Mouse (Mus musculus) C2C12 (cell line): Measurements from ENCODE around the gene Paqr5. TPM values are rescaled to one million over a fixed set of nuclear protein-coding genes. Genes with fewer than 3 reads are reported as not detected.

Source experiments
- H3K27me3 ChIP-seq: one replicate; pipeline ENCODE4 v1.6.1; 2011; ENCODE audit not compliant: control insufficient read depth, insufficient read depth, insufficient read length
- H3K36me3 ChIP-seq: one replicate; pipeline ENCODE4 v1.6.1; 2011; ENCODE audit not compliant: control insufficient read depth, insufficient read depth
- H3K4me3 ChIP-seq: one replicate; pipeline ENCODE4 v1.5.1; 2011; ENCODE audit warnings: mild to moderate bottlenecking, control low read depth; ENCODE audit not compliant: poor library complexity, insufficient read depth, severe bottlenecking
- H3K79me2 ChIP-seq: one replicate; pipeline ENCODE4 v1.6.1; 2011; ENCODE audit not compliant: control insufficient read depth, insufficient read depth
- H3K79me3 ChIP-seq: one replicate; pipeline ENCODE4 v1.6.1; 2011; ENCODE audit warnings: low read depth, control low read depth
- H3ac ChIP-seq: one replicate; pipeline ENCODE3; 2011; ENCODE audit warnings: low read depth; ENCODE audit not compliant: control insufficient read depth, insufficient read length
- CEBPB ChIP-seq: IDR thresholded peaks from one replicate; pipeline ENCODE4 v1.6.1; 2011; ENCODE audit warnings: low read depth, mild to moderate bottlenecking, control low read depth, moderate library complexity
- CTCF ChIP-seq: IDR thresholded peaks from one replicate; pipeline ENCODE4 v1.5.1; 2011; ENCODE audit not compliant: control insufficient read depth, insufficient read depth, insufficient read length
- FOSL1 ChIP-seq: IDR thresholded peaks from one replicate; pipeline ENCODE4 v1.8.0; 2011; ENCODE audit warnings: mild to moderate bottlenecking, low read length; ENCODE audit not compliant: poor library complexity, insufficient read depth, severe bottlenecking
- MAX ChIP-seq: IDR thresholded peaks from one replicate; pipeline ENCODE4 v1.6.1; 2011; ENCODE audit warnings: mild to moderate bottlenecking, control low read depth
- MYOD1 ChIP-seq: IDR thresholded peaks from one replicate; pipeline ENCODE4 v1.6.1; 2011; ENCODE audit warnings: low read depth; ENCODE audit not compliant: control insufficient read depth, insufficient read length
- MYOG ChIP-seq: IDR thresholded peaks from one replicate; pipeline ENCODE4 v1.6.1; 2011; ENCODE audit not compliant: control insufficient read depth, insufficient read length; ENCODE audit errors: extremely low read depth
- USF1 ChIP-seq: IDR thresholded peaks from one replicate; pipeline ENCODE4 v1.6.1; 2011; ENCODE audit warnings: low read depth, mild to moderate bottlenecking, control low read depth, moderate library complexity
- polyA plus RNA-seq: library from polyadenylated mRNA; unstranded; fragments of >200 nt; fragmentation: generic; extraction: Trizol; gene quantifications from one replicate; pipeline ENCODE4 v1.2.1, GENCODE M21; 2012; ENCODE audit warnings: missing spikeins

The Paqr5 gene
- polyA plus RNA-seq, 1 experiment = 0.04 TPM

DNA sequence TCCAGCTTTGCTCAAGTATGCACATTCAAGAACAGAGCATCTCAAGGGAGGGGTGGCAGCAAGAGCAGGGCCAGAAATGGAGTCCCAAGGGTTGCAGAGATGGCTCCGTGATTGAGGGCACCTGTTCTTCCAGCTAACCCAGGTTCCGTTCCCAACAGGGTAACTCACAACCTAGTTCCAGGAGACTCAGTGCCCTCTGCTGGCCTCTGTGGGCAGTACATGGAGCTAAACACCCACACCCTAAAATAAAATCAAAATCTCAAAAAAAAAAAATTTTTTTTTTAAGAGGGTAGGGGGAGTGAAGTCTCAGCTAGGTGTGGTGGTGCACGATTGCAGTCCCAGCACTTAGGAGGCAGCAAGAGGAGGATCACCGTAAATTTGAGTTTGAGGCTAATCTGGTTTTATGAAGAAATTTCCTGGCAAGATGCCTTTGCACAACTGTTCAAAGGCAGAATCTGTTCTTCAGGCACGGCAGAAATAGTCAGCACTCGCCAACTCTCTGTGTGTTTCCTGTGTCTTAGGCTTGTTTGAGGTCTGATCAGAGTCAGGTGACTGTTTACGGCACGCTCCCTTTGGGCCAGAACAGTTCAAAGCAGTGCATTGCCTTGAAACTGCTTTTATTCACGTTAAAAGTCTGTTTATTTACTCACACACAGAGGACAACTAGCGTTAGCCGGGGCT lies 41.3 kb downstream of the Paqr5 start:
- Histone ChIP-seq H3K4me3 (no peak overlapping the region), H3ac (no peak overlapping the region), H3K36me3 (no peaks in the 10 kb centered on the region), H3K79me3 (no peaks in the 10 kb centered on the region), H3K79me2 (no peaks in the 10 kb centered on the region), H3K27me3 (no peaks in the 10 kb centered on the region)
- TF ChIP-seq MYOD1 (no peak), MAX (no peak), CTCF (peak; percentile 14), CEBPB (no peak), MYOG (no peak), USF1 (no peak), FOSL1 (no peak)

DNA sequence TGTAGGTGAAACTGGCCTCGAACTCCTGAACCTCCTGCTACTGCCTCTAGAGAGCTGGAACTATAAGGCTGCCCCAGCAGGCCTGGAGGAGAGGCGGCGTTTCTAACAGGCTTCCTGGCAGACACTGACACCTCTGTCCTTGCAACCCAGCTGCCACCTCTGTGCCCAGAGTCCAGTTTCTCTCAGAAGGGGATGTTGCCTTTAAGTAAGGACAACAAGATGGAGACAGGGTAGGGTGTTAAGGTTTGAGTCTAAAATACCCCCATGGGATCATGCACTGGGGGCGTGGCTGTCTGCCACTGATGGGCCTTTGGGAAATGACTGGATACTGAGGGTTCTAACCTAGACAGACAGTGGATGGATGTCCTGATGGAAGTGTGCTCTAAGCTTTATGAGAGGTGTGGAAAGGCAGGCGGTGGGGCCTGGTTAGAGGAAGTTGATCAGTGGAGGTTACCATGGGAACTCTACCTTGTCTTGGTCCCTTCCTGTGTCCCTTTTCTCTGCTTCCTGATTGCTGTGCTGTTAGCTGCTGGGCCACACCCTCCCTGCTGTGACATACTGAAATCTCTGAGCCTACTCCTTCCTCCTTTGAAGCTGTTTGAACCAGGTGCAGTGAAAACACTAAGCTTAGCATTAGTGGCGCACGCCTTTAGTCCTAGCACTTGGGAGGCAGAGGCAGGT lies 43.6 kb downstream of the Paqr5 start:
- Histone ChIP-seq H3K79me2 (no peaks in the 10 kb centered on the region), H3K36me3 (no peaks in the 10 kb centered on the region), H3ac (no peak overlapping the region), H3K27me3 (no peaks in the 10 kb centered on the region), H3K4me3 (no peak overlapping the region), H3K79me3 (no peaks in the 10 kb centered on the region)
- TF ChIP-seq FOSL1 = no peak
- TF ChIP-seq CEBPB = no peak
- TF ChIP-seq CTCF = no peak
- no peak for TF ChIP-seq MYOD1
- no peak for TF ChIP-seq MAX
- no peak for TF ChIP-seq MYOG
- no peak for TF ChIP-seq USF1

DNA sequence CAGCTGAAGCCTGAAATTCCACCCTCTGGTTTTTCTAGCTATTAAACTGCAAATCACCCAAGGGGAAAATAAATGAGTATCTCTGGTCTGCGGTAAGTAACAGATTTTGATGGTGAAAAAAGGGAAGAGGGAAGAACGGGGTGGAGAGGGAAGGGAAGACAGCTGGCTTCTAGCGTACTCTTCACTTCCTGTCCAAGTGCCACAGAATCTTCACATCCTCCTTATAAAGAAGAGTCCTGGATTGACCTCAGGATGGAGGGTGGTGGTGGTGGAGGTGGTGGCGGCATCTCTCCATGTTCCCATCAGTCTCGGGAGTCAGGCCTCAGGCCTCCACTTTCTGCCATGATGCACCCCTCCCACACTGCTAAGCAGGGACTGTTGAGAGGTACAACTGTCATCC lies 44.8 kb downstream of the Paqr5 start:
- Histone ChIP-seq H3K36me3 (no peaks in the 10 kb centered on the region), H3ac (no peak overlapping the region), H3K79me2 (no peaks in the 10 kb centered on the region), H3K79me3 (no peaks in the 10 kb centered on the region), H3K4me3 (no peak overlapping the region), H3K27me3 (no peaks in the 10 kb centered on the region)
- TF ChIP-seq MYOG = no peak
- TF ChIP-seq CTCF = no peak
- no peak for TF ChIP-seq FOSL1
- TF ChIP-seq MYOD1 = no peak
- no peak for TF ChIP-seq USF1
- no peak for TF ChIP-seq CEBPB
- TF ChIP-seq MAX = no peak

DNA sequence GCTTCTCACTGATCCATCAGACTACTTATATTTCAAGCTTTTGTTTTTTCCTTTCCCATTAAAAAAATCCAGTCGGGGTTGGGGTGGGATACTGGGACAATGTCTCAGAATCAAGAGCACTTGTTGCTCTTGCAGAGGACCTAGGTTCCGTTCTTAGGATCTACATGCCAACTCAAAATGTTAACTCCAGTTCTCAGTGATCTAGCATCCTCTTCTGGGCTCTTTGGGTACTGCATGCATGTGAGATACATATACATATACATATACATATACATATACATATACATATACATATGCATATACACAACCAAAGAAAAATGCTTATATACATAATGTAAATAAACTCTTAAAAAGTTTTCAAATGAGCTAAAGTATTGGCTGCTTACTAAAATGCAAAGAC lies 46.7 kb downstream of the Paqr5 start:
- H3K27me3 ChIP-seq = peaks cover 12% of the 10 kb centered on the region
- TF ChIP-seq MYOD1 = no peak
- TF ChIP-seq MYOG = no peak
- no peak for TF ChIP-seq MAX
- no peak for TF ChIP-seq FOSL1
- no peaks in the 10 kb centered on the region for H3K79me3 ChIP-seq
- no peaks in the 10 kb centered on the region for H3K79me2 ChIP-seq
- no peak overlapping the region for H3K4me3 ChIP-seq
- no peaks in the 10 kb centered on the region for H3K36me3 ChIP-seq
- no peak overlapping the region for H3ac ChIP-seq

DNA sequence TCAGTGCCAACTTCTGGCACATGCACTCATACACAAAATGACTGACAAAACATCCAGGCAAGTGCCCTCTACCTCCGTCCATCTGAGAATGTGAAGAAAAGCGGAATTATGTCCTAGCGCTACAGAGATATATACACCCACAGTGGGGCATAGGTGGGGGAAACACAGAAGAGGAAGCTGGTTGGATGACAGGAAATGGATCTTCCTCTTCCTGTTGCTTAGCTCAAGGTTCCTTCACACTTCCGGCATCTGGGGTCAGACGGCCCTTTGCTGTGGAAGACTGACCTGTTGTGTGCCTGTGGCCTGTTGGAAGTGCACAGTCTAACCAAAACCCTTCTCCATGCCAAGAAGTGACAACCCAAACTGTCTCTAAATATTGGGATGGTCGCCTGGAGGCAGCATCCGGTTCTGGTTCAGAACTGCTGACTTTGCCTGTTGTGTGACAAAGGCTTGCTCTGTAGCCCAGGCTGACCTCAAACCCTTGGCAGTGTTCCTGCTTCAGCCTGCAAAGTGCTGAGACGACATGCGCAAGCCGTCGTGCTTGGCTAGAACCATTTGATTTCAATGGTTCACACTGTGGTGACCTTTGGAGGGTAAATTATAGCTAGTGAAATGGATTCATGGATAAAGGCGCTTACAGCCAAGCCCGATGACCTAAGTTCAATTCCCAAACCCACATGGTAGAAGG lies 49.3 kb downstream of the Paqr5 start:
- no peaks in the 10 kb centered on the region for H3K79me3 ChIP-seq
- TF ChIP-seq MYOD1 (no peak), CTCF (no peak), MAX (no peak), USF1 (no peak), MYOG (no peak), CEBPB (no peak), FOSL1 (no peak)
- no peak overlapping the region for H3K4me3 ChIP-seq
- H3K36me3 ChIP-seq = no peaks in the 10 kb centered on the region
- no peak overlapping the region for H3ac ChIP-seq
- no peaks in the 10 kb centered on the region for H3K79me2 ChIP-seq
- peaks cover 12% of the 10 kb centered on the region for H3K27me3 ChIP-seq
